Mouse (Mus musculus) erythroblast, embryonic 14.5 days (primary cell): ENCODE measurements around the gene Muc5ac. TPM values are rescaled to one million over a fixed set of nuclear protein-coding genes. Genes with fewer than 3 reads are reported as not detected.
"Not testable (repeated sequence)": the region's sequence is repeated elsewhere in the genome, so short reads cannot be mapped to it uniquely, and the experiment has no call there.

Experiments
- H3K27me3 ChIP-seq: 2 replicates; pipeline ENCODE4 v1.6.1; 2012; ENCODE audit warnings: inconsistent platforms; ENCODE audit not compliant: control insufficient read depth
- H3K36me3 ChIP-seq: 2 replicates; pipeline ENCODE4 v1.6.1; 2012; ENCODE audit warnings: mild to moderate bottlenecking, inconsistent platforms; ENCODE audit not compliant: control insufficient read depth
- H3K4me1 ChIP-seq: 2 replicates; pipeline ENCODE4 v1.6.1; 2012; ENCODE audit warnings: inconsistent platforms; ENCODE audit not compliant: control insufficient read depth
- H3K4me3 ChIP-seq: replicated peaks from 2 replicates; pipeline ENCODE3; 2012; ENCODE audit warnings: moderate library complexity, mild to moderate bottlenecking, inconsistent platforms
- H3K9me3 ChIP-seq: 2 replicates; pipeline ENCODE4 v1.6.1; 2012; ENCODE audit warnings: low read length, inconsistent platforms, mixed read lengths; ENCODE audit not compliant: control insufficient read depth
- GATA1 ChIP-seq: IDR thresholded peaks from 2 replicates; pipeline ENCODE4 v1.6.1; 2012; ENCODE audit warnings: low read length, inconsistent platforms, mixed read lengths
- TAL1 ChIP-seq: IDR thresholded peaks from 3 replicates; pipeline ENCODE4 v1.6.1; 2012; ENCODE audit warnings: low read length, inconsistent platforms, mixed read lengths
- polyA plus RNA-seq: library from polyadenylated mRNA; stranded (reverse); fragments of >175 nt; gene quantifications from 2 replicates; pipeline ENCODE4 v1.2.3, GENCODE M21; 2012

Muc5ac gene
- polyA plus RNA-seq, 1 experiment: not detected

DNA sequence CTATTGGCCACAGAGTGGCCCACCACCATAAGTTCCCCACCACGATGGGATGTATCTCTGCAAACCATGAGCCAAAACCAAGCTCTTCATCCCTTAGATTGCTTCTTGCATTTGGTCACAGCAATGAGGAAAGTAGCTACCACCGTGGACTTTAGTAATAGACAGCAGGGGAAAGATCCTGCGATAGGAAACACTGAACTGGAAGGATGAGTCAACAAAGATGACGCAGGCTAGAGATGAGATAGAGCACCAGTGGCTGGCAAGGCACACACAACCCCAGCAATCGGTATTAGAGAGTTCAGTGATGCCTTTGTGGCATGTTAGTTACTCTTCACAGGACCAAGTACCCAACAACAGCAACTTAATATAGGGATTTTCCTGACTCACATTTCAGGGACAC is 12.6 kb upstream of the Muc5ac start:
- no peak overlapping the region for H3K4me3 ChIP-seq
- H3K4me1 ChIP-seq: peaks cover 52% of the 10 kb centered on the region
- peaks cover 54% of the 10 kb centered on the region for H3K27me3 ChIP-seq
- TF ChIP-seq GATA1: no peak
- no peak for TF ChIP-seq TAL1
- H3K36me3 ChIP-seq: no peaks in the 10 kb centered on the region; the same call in 1 of the 2 replicates
- H3K9me3 ChIP-seq: peaks cover 10% of the 10 kb centered on the region

DNA sequence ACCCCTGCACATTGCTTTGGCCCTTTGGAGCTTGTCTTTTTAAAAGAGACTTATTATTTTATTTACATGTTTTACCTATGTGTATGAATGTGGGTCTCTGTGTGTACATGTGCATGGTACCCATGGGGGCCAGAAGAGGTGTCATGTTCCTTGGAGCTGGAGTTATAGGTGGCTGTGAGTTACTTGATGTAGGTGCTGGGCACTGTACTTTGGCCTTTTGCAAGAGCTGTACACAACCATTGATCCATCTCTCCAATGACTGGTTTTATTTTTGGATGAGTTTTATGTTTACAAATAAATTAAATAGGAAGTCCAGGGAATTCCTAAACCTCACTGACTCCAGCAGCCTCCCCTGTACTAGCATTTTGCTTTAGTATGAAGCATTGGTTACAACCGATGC is 5.5 kb downstream of the Muc5ac start:
- TF ChIP-seq TAL1 (no peak), GATA1 (no peak)
- Histone ChIP-seq H3K9me3 (peaks cover 18% of the 10 kb centered on the region), H3K27me3 (peaks cover 37% of the 10 kb centered on the region), H3K4me3 (no peak overlapping the region), H3K4me1 (no peaks in the 10 kb centered on the region), H3K36me3 (no peaks in the 10 kb centered on the region)

DNA sequence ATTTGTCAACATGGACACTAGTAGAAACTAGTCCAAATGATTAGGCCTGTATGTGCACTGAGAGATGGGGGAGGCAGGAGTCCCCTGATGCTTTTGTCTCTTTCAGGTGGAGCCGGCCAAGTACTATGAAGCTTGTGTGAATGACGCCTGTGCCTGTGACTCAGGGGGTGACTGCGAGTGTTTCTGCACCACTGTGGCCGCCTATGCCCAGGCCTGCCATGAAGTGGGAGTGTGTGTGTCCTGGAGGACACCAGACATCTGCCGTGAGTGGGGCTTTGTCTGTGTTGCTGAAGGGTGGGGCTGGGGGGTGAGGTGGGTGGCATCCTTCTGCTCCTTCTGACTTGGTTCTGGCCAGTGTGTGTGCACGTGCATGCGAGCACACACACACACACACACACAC is 14.4 kb downstream of the Muc5ac start:
- TF ChIP-seq GATA1: no peak
- no peak for TF ChIP-seq TAL1
- Histone ChIP-seq H3K4me1 (no peaks in the 10 kb centered on the region; the same call in 1 of the 2 replicates), H3K9me3 (peaks cover 4% of the 10 kb centered on the region), H3K36me3 (no peaks in the 10 kb centered on the region), H3K4me3 (no peak overlapping the region), H3K27me3 (peaks cover 23% of the 10 kb centered on the region)

DNA sequence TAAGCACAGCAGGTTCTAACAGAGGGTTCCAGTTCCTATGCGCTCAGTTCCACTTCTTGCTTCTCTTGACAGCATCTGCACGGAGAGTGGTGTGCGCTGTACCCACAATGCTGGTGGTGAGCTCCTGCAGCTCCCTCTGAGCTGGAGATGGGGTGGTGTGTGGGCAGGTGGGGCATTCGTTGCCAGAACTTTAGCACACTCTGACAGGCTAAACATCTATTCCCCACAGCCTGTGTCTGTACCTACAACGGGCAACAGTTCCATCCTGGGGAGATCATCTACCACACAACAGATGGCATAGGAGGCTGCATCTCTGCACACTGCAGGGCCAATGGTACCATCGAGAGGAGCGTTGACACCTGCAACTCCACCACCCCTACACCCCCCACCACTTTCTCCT is 16.6 kb downstream of the Muc5ac start:
- Histone ChIP-seq H3K4me3 (no peak overlapping the region), H3K36me3 (no peaks in the 10 kb centered on the region), H3K9me3 (no peaks in the 10 kb centered on the region), H3K27me3 (peaks cover 20% of the 10 kb centered on the region), H3K4me1 (no peaks in the 10 kb centered on the region; the same call in 1 of the 2 replicates)
- no peak for TF ChIP-seq TAL1
- no peak for TF ChIP-seq GATA1

DNA sequence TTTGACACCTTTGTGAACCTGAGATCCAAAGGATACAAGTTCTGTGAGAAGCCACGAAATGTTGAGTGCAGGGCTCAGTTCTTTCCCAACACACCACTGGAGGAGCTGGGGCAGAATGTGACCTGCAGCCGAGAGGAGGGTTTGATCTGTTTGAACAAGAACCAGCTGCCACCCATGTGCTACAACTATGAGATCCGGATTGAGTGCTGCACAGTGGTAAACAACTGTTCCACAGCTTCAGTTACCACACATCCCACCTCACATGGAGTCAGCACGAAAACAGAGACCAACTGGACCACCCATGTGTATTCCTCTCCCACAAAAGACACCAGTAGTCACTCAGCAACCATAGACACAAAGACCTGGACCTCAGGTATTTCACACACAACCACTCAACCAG is 19.1 kb downstream of the Muc5ac start:
- H3K9me3 ChIP-seq, H3K4me3 ChIP-seq, H3K36me3 ChIP-seq, H3K4me1 ChIP-seq: not testable (repeated sequence)
- H3K27me3 ChIP-seq: peaks cover 16% of the 10 kb centered on the region

DNA sequence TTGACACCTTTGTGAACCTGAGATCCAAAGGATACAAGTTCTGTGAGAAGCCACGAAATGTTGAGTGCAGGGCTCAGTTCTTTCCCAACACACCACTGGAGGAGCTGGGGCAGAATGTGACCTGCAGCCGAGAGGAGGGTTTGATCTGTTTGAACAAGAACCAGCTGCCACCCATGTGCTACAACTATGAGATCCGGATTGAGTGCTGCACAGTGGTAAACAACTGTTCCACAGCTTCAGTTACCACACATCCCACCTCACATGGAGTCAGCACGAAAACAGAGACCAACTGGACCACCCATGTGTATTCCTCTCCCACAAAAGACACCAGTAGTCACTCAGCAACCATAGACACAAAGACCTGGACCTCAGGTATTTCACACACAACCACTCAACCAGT is 21.2 kb downstream of the Muc5ac start:
- H3K9me3 ChIP-seq, H3K4me3 ChIP-seq, H3K4me1 ChIP-seq, H3K36me3 ChIP-seq: not testable (repeated sequence)
- H3K27me3 ChIP-seq: peaks cover 16% of the 10 kb centered on the region

DNA sequence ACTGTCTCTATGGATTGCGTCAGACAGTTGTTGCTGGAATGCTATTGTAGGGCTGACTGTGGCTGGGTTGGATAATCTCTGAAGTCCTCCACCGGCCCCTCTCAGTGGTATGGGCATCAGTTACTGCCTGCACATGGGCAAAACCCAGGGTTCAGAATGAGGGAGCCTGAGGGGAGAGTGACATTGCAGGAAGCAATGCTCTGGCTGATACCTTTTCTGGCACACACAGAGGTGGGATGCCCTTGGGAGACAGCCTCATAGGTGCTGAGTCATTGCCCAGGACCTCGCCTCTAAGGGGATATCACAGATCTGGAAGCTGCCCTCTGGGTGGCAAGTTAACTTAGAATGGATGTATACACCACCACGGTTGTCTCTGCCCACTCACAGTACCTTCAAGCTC is 24.5 kb downstream of the Muc5ac start:
- H3K4me1 ChIP-seq: peaks cover 7% of the 10 kb centered on the region
- no peaks in the 10 kb centered on the region for H3K9me3 ChIP-seq
- no peak for TF ChIP-seq TAL1
- TF ChIP-seq GATA1: no peak
- no peaks in the 10 kb centered on the region for H3K36me3 ChIP-seq
- peaks cover 4% of the 10 kb centered on the region for H3K27me3 ChIP-seq
- no peak overlapping the region for H3K4me3 ChIP-seq

DNA sequence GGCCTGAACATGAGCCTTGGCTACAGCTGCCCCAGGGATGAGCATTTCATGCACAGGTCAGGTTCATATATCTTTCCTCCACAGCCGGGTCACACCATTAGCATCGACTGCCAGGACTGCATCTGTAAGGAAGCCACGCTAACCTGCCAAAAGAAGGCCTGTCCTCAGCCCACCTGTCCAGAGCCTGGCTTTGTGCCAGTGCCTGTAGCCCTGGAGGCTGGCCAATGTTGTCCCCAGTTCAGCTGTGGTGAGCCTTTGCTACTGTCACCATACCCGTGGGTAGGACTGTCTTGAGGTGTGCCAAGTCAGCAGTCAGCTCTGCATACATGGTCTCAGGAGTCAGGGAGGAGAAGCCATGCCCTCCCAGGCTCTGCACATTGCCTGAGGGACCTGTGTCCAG is 26.6 kb downstream of the Muc5ac start:
- peaks cover 7% of the 10 kb centered on the region for H3K4me1 ChIP-seq
- TF ChIP-seq GATA1 (no peak), TAL1 (no peak)
- no peaks in the 10 kb centered on the region for H3K36me3 ChIP-seq
- H3K27me3 ChIP-seq: peaks cover 4% of the 10 kb centered on the region
- H3K4me3 ChIP-seq: no peak overlapping the region
- H3K9me3 ChIP-seq: no peaks in the 10 kb centered on the region

DNA sequence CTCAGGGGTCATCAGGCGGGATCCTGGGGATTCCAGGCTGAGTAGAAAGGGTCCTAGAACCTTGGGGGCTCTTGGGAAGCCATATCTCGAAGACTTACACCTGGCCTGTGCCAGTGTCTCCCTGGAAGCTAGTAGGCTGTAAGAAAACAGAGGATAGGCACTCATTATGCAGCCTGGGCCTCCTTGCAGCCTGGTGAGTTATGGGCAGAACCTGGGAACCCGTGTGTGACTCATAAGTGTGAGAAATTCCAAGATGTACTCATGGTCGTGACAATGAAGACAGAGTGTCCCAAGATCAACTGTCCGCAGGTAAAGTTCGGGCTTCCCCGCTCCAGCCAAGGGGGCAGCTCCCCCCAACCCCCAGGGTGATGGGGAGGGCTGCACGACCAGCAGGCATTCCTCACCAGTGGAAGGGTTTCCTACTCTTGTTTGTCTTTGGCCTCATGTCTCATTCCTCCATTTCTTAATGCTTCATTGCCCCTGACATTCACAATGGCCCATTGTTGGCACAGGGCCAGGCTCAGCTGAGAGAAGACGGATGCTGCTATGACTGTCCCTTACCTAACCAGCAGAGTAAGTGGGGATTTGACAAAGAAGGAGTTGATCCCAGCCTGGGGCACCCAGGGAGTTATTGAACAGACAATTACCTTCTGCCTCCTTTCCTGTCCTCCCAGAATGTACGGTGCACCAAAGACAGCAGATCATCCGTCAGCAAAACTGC is 28.7 kb downstream of the Muc5ac start:
- no peak for TF ChIP-seq TAL1
- no peak for TF ChIP-seq GATA1
- H3K36me3 ChIP-seq: no peaks in the 10 kb centered on the region

DNA sequence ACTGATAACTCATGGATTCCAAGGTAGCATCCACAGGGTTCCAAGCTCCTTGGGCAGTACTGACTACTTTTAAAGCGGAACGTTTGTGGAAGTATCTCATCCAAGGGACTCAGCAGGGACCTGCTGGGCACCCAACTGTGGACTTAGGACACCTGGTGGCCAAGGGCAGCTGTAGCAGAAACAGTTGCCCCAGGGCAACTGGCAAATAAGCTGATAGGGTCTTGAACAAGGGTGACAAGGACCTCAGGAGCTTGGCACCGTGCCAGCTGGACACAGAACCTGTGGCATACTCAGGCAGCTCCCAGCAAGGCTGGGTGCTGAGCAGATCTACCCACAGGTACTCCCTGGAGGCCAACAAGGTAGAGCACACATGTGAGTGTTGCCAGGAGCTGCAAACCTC is 29.5 kb downstream of the Muc5ac start:
- no peak for TF ChIP-seq GATA1
- TF ChIP-seq TAL1: no peak
- peaks cover 4% of the 10 kb centered on the region; the same call in 1 of the 2 replicates for H3K27me3 ChIP-seq
- no peak overlapping the region for H3K4me3 ChIP-seq
- H3K9me3 ChIP-seq: no peaks in the 10 kb centered on the region
- no peaks in the 10 kb centered on the region for H3K36me3 ChIP-seq
- peaks cover 6% of the 10 kb centered on the region for H3K4me1 ChIP-seq

More for the DNA sequence above, 28.7 kb downstream of the Muc5ac start:
- Histone ChIP-seq H3K4me1 (peaks cover 7% of the 10 kb centered on the region), H3K9me3 (no peaks in the 10 kb centered on the region), H3K27me3 (peaks cover 2% of the 10 kb centered on the region; the same call in 1 of the 2 replicates), H3K4me3 (no peak overlapping the region)
